Mouse (Mus musculus) lung, adult 10 weeks (tissue): ENCODE results near the gene Rnd3. TPM values are rescaled to one million over a fixed set of nuclear protein-coding genes. Genes with fewer than 3 reads are reported as not detected.

Experiments used
- polyA plus RNA-seq: library from polyadenylated mRNA; stranded (reverse); fragments of 350-450 nt; fragmentation: Illumina TruSeq; extraction: RNeasy Lipid Tissue Mini Kit (QIAGEN cat#74804); gene quantifications from one replicate; pipeline ENCODE4 v1.2.3, GENCODE M21; 2014; ENCODE audit warnings: low read depth, low replicate concordance; ENCODE audit not compliant: insufficient read depth

Rnd3 gene
- polyA plus RNA-seq = 10.1 TPM

DNA sequence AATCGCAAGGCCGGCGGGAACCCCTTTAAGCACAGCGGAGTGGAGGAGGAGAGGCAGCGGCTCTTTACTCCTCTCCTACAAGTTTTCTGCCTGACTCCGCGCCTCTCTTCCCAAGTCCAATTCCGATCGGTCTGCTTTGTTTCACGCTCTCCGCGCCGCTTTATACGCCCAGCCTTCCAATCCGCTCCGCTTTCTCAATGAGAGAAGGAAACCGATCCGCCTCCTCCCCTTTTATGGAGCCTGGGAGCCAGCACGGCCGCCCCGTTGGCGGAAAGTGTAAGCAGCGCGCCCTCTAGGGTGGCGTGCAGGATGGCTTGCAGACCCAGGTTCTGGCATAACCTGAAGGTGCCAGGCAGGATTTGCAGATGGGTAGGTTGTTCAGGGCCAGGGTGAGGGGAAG lies at the start of gene Rnd3:
Gene Rnd3 (minus strand): TSS at position 137 of the 400 bp plus-strand sequence.

